Mouse (Mus musculus) urinary bladder, postnatal 36 days (tissue): Measurements from ENCODE around the gene Gm5039.
A peak's percentile ranks its signal among the peaks of the same experiment; 100 is the strongest.
"Not testable (repeated sequence)": the region's sequence is repeated elsewhere in the genome, so short reads cannot be mapped to it uniquely, and the experiment has no call there.

Experiments
- DNase-seq, 2 experiments: peaks; one replicate each; pipeline ENCODE4 v3.0.0; 2022; ENCODE audit warnings: low spot score in 2 of 2, mixed read lengths in 1 of 2

Gm5039 gene

GRCm38 (mm10) chr12:88323926-88324325 is at the start of gene Gm5039:
TSS of gene Gm5039 (minus strand) at chr12:88324026.
- not testable (repeated sequence) for DNase-seq

GRCm38 (mm10) chr12:88372018-88372417 is 48.2 kb upstream of the Gm5039 start:
- no peak for DNase-seq

- not testable (repeated sequence) for DNase-seq
Measured at GRCm38 (mm10) chr12:88370321-88370720, 46.5 kb upstream of the Gm5039 start.

- DNase-seq: not testable (repeated sequence)
Measured at GRCm38 (mm10) chr12:88369690-88370089, 45.9 kb upstream of the Gm5039 start.

- no peak for DNase-seq
Measured at GRCm38 (mm10) chr12:88368618-88369017, 44.8 kb upstream of the Gm5039 start.

GRCm38 (mm10) chr12:88367673-88368072 is 43.8 kb upstream of the Gm5039 start:
- DNase-seq: no peak

GRCm38 (mm10) chr12:88361120-88361445 is 37.3 kb upstream of the Gm5039 start:
- DNase-seq: no peak

GRCm38 (mm10) chr12:88360441-88361119 is 36.8 kb upstream of the Gm5039 start, which contains the start of gene Adck1:
TSS of gene Adck1 (plus strand) at chr12:88360554.
- peak; percentile 85 to 88 for DNase-seq

- DNase-seq: no peak
Measured at GRCm38 (mm10) chr12:88354182-88354702, 30.4 kb upstream of the Gm5039 start.

- not testable (repeated sequence) for DNase-seq
Measured at GRCm38 (mm10) chr12:88341286-88341685, 17.5 kb upstream of the Gm5039 start.

GRCm38 (mm10) chr12:88336662-88337413 is 13.0 kb upstream of the Gm5039 start:
- not testable (repeated sequence) for DNase-seq

GRCm38 (mm10) chr12:88314556-88314955 is 9.3 kb downstream of the Gm5039 start:
- no peak for DNase-seq

GRCm38 (mm10) chr12:88297171-88297570 is 26.7 kb downstream of the Gm5039 start:
- DNase-seq: not testable (repeated sequence)

GRCm38 (mm10) chr12:88293082-88293481 is 30.7 kb downstream of the Gm5039 start:
- DNase-seq: not testable (repeated sequence)

- DNase-seq: not testable (repeated sequence)
Measured at GRCm38 (mm10) chr12:88285224-88285623, 38.6 kb downstream of the Gm5039 start.

- not testable (repeated sequence) for DNase-seq
Measured at GRCm38 (mm10) chr12:88274400-88274799, 49.4 kb downstream of the Gm5039 start, which contains the start of gene Gm5662. TSS of gene Gm5662 (minus strand) at chr12:88274500.
